Mouse (Mus musculus) left cerebral cortex, postnatal 4 days (tissue): ENCODE results near the gene Lnx2. TPM values are rescaled to one million over a fixed set of nuclear protein-coding genes. Genes with fewer than 3 reads are reported as not detected.

Source experiments
- DNase-seq: peaks from one replicate; pipeline ENCODE4 v3.0.0-alpha.2; 2022
- intact Hi-C: fragments of 180-260 bp; cut with DNase I; formaldehyde crosslinking; loops from one replicate; pipeline ENCODE4 v1.15.1; 2025
- total RNA-seq, 2 experiments: library from RNA; stranded (reverse); gene quantifications; 2 replicates each; pipeline ENCODE4 v1.2.3; 2021

Gene Lnx2
- total RNA-seq, 2 experiments from 2014 or later: 9.7 to 10.7 TPM

DNA sequence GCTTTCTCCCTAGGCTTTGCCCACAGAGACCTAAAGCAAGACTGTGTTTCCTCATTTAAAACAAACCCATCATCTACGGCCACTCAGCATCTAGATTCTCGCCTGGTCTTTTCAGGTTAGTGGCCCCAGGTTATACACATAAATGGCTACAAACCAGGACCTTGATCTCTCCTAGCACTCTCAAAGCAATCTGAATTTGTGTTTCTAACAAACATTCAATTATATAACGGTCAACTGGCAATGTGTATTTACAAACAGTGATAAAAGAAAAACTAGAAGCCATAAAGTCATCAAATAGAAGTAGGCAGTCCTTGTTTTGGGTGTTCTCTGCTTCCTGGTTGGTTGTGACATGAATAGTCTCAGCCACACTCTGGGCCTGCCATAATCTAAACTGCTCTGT, 22.9 kb downstream of the Lnx2 start:
- intact Hi-C loops: no loop called here

DNA sequence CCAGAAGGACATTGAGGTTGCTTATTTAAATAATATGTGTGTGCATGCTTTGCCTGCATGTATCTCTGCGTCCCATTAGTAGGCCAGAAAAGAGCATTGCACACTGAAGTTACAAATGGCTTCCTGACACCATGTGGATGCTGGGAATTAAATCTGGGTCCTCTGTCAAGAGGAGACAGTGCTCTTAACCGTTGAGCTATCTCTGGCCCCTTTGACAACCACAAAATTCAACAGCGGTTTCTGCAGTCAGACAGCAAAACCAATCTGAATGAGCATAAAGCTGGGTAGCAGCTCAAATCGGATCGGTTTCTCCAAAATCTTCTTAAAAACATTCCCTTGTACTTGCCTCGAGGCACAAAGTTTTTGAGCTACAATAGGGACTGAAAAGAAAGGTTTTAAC, 23.3 kb downstream of the Lnx2 start:
- intact Hi-C loops: no loop called here
- DNase-seq: no peak

More for the DNA sequence above, 22.9 kb downstream of the Lnx2 start:
- no peak for DNase-seq

DNA sequence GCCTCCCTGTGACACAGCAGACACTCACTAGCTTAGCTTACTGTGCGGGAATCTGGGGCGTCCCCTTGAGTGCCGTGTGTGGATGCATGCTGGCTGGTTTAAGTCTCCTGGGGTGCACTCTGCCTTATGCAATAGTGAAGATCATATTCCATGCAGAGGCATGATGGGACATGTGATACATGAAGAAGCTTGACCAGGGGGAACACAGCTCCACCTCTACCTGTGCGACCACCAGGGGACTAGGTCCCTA, 24.2 kb downstream of the Lnx2 start:
- DNase-seq: no peak
- intact Hi-C loops: no loop called here

DNA sequence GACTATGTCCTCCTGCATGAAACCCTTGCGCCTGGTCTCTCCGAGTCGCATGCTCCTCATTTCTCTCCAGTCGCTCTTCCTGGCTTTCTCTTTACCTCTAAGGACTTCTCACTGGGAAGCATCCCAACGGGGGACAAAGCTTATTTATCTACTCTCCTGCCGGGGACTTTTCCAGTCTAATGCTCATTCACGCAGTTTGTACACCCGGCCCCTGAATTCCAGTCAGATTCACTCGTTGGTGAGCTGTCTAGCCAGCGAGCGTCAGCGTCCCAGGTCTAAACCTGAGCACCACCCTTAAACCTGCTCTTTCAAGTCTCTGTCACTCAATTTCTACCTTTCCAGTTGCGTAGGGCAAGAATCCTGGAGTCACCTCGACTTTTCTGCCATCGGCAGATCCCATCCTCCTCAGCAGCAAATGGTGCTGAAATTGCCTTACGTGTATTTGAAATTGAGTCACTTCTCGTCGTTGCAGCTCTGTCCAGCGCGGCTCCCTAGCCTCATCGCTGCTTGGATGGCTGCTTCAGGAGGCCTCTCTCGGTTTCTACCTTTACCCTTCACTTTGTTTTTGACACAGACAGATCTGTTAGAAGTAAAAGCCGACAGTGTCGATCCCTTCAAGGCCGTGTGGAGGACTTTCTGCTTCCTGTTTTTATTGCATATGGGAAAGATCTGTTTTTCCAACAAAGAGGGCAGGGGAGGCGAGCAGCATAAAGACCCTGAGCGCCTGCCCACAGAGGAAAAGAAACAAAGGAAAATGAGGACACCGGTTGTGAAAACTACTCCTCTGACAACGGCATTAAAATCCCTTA, 24.7 kb downstream of the Lnx2 start:
- DNase-seq: no peak
- intact Hi-C loops: no loop called here

DNA sequence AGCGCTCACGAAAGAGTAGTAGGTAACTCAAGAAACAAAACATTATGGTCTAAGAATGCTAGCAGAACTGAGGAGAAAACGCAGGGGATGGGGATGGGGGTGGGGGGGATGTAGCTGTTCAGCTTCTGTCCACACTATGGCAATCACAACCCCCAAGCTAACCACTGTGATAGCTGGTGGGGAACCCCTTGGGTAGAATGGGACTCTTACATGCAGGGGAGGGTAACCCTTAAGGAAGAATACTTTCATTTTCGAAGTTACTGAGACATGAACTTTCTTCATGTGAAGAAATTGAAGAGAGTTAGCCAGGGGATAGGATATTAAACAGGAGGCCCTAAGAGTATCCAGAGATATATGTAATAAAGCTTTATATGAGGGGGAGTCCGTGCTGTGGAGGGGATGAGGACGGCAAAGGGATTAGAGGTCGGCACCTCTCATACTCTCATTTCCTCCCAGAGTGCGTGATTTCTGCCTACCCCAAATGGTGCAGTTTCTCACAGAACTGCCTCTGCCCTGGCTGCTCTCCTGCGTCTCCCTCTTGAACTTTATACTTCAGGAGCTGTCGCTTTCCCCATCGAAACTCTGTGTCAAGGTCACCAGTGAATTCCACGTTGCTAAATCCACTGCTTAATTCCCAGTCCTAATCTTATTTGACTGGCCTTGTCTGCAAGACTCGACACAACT, 25.4 kb downstream of the Lnx2 start:
- intact Hi-C loops: no loop called here
- DNase-seq: no peak

DNA sequence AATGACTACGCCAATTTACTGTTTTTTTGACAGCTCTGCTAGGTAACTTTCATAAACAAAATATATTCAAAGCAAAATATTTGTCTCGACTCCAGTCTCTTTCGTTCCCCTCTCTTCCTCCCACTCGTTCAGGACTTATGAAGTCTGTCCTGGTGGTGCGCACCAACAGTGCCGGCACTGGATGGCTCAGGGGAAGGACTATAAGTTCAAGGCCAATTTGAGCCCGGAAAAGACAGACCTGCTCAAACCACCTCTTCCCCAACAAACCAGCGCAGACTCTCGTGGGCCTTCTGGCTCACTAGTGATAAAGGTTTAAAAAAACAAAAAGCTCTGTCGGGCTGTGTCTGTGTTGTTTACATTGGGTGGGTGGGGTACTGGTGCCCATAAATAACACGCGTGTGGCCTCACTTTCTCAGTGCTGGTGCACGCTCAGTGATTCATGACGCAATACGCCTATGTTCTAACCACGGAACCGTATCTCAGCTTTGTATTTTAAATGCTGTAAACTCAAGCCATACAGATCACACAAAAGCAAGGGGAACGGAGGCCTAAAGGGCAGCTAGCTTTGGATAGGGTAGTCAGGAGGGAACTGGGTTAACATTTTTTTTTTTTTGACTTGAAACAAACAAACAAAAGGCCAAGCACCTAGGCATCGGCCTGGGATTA, 26.7 kb downstream of the Lnx2 start:
- intact Hi-C loops: no loop called here
- no peak for DNase-seq

DNA sequence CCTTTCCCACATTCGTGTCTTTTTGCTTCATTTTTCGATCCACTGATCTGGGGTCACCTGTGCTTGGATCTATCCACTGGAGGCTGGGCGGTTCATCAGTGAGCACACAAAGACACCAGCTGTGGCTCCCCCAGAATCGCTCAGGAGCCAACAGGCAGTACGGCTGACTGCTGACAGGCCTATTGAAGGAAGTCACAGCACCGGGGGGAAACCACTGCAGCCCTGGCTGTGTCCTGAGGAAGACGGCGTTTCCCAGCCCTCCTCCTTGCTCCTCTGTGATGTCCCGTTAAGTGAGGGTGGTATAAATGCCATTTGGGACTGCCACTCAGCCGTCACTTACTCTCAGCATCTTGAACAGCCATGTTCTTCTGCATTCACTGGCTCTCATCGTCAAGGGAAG, 30.5 kb downstream of the Lnx2 start:
- no peak for DNase-seq
- intact Hi-C loops: no loop called here

DNA sequence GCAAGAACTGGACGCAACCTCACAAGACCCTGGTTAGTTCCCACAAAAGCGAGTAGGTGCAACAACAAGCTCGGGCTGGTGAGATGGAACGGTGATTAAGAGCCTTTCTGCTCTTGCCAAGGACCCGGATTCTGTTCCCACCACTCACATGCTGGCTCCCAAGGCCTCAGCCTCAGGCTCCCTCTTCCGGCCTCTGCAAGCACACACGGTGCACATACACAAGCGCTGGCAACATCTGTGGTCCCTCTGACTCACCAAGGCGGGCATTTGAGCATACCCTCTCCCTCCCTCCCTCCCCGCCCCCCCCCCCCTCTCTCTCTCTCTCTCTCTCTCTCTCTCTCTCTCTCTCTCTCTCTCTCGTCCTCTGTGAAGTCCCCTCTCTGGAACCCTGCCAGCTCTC, 31.1 kb downstream of the Lnx2 start:
- intact Hi-C loops: no loop called here

DNA sequence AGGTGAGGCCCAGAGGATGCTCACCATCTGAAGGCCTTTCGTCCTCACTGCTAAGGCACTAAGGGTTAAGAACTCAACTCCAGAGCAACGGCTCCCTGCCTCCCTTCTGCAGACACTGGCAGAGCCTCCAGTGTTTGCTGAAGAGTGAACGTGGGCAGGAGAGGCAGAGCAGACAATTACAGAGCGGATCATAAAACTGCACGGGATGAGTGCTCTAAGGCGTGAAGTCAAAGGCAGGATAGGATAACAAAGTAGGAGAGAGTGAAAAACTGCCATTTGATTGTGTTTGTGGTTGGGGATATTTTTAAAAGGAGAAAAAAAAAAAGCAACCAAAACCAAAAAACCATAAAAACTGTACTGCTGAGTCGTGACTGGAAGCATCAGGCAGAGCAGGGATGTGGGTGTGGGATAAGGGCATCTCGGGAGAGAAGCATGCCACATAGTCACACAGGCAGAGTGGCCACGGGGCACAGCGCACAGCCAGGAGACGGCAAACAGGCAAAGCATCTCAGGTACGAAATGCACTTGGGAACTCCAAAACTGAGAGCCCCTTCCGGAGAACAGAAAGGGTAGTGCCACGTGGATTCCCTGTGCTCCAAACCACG, 33.0 kb downstream of the Lnx2 start:
- intact Hi-C loops: no loop called here
- no peak for DNase-seq

More for the DNA sequence above, 31.1 kb downstream of the Lnx2 start:
- no peak for DNase-seq

DNA sequence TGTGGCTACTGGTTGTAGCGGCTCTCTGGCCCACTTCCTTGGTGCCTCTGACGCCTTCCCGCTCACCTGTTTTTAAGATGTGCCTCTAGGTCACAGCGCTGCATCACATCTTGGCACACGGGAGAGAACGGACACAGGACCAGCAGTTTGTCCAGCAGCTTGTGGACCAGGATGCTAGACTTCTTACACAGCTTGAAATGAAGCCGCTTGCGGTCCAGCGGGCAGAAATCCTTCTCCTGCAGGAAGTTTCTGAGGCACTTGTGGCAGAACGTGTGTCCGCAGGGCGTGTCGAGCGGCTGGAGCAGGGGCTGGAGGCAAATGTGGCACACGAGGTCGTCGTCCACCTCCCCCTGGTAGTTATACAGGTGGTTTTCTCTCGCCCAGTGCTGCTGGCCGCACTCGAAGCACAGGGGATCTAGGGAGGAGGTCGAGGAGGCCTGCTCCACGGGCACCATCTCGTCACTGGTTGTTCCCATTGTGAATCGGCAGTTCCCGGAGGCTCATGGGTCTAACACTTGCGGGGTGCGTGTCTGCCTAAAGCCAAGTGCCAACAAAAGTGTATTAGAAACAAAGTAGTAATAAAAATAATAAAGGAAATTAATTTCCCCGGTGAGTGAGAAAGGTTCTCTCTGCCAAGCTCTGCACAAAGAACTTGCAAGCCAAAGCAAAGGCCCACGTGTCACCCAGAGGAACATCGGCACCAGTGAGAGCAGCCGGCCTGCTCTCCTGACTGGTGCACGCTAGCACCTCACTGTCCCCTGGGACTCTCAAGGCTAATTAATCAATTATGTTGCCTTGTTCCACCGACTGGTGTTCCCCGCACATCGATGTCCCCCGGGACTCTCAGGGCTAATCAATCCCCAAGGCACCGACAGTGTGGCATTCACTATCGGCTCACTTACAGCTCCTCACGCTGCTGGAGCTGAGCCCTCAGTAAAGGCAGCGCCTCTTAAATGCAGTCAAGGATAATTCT, 34.1 kb downstream of the Lnx2 start:
- DNase-seq: no peak
- intact Hi-C loops: no loop called here

DNA sequence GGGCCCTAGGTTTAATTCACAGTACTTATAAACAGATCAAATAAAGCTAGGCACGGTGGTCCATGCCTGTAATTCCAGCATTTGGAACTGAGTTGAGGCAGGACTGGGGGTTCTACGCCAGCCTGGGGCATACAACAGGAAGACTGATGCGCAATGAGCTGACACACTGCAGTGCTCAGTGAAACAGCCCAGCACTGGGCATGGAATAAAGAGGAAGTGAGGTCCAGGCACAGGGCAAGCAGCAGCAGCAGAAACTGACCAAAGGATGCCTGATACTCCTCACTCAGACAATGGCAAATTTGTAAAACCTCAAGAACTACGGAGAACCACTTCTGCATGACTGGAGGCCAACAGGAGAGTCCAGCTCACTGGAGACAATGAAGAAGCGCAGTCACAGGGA, 37.0 kb downstream of the Lnx2 start:
- intact Hi-C loops: no loop called here

DNA sequence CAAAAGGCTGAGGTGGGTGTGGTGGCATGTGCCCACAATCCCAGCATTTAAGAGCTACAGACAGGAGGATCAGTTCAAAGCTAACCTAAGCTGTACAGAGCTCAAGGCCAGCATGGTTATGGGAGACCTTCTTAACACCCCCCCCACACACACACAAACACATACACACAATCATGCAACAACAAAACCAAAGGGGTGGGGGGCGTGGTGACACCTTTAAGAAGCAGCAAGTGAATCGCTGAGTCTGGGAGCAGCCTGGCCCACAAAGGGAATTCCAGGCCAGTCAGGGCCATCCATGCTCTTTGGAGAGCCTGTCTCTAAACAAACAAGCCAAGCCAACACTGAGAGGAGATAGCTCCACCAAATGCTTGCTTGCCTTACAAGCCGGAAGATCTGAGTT, 38.8 kb downstream of the Lnx2 start:
- no peak for DNase-seq

More for the DNA sequence above, 37.0 kb downstream of the Lnx2 start:
- no peak for DNase-seq

DNA sequence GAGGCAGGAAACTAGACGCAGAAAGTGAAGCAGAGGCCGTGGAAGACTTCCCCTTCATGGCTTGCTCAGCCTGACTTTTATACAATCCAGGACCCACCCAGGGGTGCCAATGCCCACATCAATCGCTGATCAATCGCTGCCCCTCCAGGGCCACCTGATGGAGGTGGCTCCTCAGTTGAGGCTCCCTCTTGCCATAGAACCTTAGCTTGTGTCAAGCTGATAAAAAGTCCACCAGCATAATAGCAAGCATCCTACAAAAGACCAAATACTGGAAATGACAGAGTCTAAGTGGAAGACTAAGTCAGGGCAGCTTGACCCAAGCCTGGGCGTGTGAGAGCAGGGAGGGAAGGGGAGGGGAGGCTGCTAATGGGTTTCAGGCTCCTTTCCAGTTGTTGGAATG, 39.7 kb downstream of the Lnx2 start:
- DNase-seq: no peak
- intact Hi-C loops: no loop called here

More for the DNA sequence above, 38.8 kb downstream of the Lnx2 start:
- intact Hi-C loops: no loop called here

DNA sequence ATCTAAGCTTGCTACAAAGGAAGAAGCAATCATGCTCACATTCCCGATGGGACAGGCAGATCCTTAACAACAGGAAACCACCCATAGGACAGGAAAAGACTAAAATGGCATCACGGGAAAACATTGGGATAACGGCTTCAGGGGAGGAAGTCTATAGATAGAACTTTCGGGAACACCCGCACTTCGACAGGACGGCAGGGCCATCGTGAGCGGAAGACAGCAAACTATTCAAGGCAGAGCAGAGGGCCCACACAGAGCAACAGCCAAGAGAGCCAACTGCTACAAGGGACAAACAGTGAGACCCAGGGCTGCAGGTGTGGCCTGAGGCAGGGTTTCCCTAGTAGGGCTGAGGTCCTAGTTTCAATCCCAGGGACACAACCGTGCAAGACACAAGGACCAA, 40.4 kb downstream of the Lnx2 start:
- intact Hi-C loops: no loop called here

DNA sequence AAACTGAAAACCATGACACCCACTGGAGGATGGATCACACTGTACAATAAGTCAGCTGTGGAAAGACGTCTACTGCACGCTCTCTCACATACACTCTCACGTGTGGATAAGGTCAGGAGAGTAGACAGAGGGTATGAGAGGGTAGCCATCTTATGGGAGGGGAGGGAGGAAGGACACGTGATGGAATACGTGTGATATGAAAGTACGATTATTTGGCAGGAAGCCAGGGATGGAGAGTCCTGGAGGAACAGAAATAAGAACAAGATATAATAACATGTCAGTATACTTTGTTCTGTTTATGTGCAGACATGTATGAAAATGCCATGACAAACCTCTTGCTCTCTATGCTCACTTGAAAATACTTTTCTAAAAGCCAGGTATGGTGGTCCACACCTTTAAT, 41.1 kb downstream of the Lnx2 start:
- intact Hi-C loops: no loop called here
- no peak for DNase-seq

More for the DNA sequence above, 40.4 kb downstream of the Lnx2 start:
- DNase-seq: no peak

DNA sequence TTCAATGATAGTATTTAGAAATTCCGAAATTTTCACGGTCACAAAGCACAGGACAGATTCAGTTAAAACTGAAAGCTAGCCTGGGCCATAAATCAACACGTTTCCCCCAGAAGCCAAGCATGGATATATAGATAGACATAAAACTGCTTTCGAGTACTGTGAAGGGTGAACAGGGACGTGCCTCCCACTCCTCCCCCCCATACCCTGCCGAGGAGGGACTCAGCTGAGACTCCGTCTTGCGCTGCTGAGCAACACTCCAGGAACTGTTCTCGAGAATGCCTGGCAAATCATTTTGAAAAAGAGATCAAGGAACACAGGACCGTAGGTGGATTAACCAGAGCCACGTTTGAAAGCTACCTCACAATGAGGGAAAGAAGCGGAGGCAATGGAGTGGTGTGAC, 42.1 kb downstream of the Lnx2 start:
- no peak for DNase-seq
- intact Hi-C loops: no loop called here

DNA sequence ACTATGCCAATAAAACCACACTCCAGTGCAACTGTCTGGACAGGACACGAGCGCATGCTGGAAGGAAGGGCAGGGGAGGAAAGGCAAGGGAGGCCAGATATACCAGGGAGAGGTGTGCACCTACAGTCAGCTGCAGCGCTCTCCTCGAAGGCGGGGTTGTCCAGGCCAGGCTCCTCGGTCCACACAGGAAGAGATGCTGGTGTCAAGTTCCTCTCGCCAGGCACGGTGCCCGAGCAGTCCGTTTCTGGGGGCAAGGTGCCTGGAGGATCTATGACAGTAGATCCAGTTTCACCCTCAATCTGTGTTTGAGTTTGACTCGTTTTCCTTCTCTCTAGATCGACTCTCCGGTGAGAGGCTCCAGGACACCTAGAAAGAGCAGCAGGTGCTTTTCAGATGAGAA, 43.2 kb downstream of the Lnx2 start:
- intact Hi-C loops: no loop called here

DNA sequence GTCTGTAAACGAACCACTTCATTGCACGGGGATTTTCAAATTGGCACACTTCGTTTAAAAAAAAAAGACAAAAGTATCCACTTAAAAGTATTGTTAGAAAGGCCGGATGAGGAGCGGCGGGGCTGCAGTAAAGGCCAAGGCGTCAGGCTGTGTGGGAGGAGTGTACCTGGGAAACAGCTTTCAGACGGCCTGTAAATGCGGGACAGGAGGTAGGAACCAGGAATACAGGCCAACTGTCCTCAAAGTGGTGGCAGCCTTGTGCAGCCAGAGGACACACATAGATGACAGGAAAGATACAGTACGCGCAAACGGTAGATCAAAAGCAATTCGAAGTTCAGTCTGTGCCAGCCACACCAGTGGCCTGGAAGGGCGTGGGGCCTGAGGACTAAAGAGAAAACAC, 45.1 kb downstream of the Lnx2 start:
- intact Hi-C loops: no loop called here
- DNase-seq: no peak

More for the DNA sequence above, 43.2 kb downstream of the Lnx2 start:
- no peak for DNase-seq

DNA sequence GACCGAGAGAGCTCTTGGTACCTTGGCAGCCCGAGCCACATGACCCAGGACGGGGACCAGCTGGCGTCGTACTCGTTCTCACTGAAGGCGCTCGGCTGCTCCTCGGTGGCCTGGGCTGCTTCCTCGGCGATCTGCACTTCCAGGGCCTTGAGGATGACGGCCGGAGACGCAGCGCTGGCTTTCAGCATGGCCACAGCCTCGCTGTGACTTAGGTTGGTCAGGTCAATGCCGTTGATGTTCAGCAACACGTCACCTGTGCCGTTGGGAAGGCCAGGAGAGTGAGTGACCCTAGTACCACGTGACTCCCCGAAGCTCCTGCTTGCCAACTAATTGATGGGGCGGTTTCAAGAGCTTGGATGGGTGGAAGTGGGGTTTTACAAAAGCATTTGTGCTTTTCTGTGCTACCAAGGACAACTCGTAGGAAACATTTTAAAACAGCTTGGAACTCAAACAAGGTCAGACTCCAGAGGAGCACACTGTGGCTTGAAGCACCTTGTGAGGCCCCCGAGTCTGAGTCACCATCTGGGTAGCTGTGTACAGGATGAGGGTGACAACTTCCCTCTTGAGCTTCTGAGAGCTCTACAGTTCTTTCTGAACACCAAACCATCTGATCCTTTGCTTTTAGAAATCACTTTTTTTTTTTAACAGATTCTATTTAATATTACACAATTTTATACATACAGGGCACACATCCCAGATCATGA, 51.9 kb downstream of the Lnx2 start:
- intact Hi-C loops: no loop called here
- peak; percentile 48 for DNase-seq
